Mouse (Mus musculus): ENCODE results near the gene Blvrb.

DNA sequence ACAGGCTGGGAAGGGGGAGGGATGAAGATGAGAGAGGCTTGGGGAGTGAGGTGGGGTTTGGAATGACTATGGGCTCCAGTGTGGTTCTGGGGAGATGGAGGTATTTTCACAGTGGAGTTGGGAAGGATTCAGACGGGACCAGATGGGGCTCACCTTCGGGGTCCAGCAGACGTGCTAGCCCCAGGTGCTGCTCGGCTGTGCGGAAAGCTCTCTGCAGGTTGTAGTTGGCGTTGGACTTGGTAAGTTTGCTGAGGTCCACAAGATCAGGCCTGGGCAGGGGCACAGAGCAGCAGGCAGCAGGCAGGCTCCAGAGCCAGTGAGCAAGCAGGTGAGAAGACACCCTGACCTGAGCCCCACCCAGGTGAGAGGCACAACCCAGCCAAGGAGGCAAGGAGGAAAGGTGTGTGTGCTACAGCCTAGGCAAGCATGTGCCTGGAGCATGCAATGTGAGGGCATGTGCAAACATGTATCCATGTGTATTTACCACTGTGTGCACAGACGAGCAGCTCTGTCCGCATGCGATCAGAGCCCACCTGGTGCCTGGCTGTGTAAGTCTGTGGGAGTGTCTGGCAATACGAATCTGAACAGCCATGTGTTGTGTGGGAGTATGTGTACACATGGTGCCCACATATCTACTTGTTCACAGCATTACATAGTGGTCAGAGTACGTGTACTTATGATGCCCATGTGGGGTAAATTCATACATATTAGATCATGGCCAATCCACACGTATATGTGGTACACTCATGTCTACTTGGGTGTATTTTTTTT, 24.0 kb upstream of the Blvrb start:
- TF ChIP-seq CTCF (IDR thresholded peaks at IDR 0.05; ENCODE audit: borderline replicate concordance, extremely low read depth, insufficient read depth, insufficient read length), result no peak
- TF ChIP-seq POLR2A (IDR thresholded peaks at IDR 0.05; ENCODE audit: borderline replicate concordance, extremely low read depth, insufficient read depth, insufficient read length, poor library complexity, severe bottlenecking), result no peak

All from brain, embryonic 14.5 days (tissue).